ENCODE assay signal across 8 mouse cellular contexts in the genomic region with DNA sequence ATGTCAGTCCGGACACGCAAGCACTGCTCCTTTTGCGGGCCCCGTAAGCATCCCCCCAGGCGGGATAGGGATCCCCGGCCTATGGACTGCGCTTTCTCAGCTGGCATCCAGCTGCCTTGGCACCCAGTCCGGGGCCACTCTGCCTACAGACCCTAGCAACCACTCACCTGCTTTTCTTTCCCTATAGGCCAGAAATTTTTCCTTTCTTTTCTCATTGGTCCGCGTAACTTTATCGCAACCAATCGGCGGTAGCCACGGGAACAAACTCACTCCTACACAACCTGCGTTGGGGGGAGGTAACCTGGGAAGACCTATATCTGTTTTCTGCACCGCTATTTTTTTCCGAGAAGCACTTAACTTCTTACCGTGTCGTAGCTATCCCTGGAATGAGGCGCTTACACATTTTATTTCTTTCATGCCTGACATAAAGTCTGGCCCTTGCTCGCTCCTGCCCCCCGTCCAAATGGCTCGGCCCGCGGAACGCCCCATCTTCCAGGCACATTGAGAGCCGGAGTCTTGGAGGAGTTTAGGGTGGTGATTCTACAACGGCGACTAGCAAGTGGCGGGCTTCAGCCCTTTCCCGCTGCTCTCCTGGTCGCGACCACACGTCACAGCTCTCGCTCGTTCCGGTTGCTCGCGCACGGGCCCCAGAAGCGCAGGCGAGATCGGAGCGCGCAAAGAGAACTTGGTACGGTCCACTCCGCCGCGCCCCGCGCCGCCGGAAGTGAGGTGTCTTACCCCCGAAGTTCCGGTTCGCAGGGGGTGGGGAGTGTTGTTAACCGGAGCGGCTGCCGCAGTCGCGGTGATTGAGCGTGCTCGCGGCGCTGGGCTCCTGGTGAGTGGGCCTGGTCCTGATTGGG. TPM values are rescaled to one million over a fixed set of nuclear protein-coding genes. Genes with fewer than 3 reads are reported as not detected.
A peak's percentile ranks its signal among the peaks of the same experiment; 100 is the strongest.
DNase-seq lines count a peak whose midpoint lies in the region; ATAC-seq lines count a peak whose summit lies in the region.

A gene (plus strand): TSS at position 283 of the 860 bp plus-strand sequence.

- peak within 1 kb of the TSS; percentile 99 for H3K27ac ChIP-seq in hindbrain, embryonic 12.5 days

- peak within 1 kb of the TSS; percentile 95 for H3K4me2 ChIP-seq in hindbrain, embryonic 12.5 days (replicated peaks)

- peaks cover 33% of the 10 kb centered on the region for H3K36me3 ChIP-seq in hindbrain, embryonic 12.5 days

- H3K9ac ChIP-seq in hindbrain, embryonic 12.5 days = peak within 1 kb of the TSS; percentile 90

- no peaks in the 10 kb centered on the region for H3K9me3 ChIP-seq in hindbrain, embryonic 12.5 days (replicated peaks)

- peak; percentile 95 for DNase-seq in Muller cell, postnatal 12 days (ENCODE audit: inconsistent ontology term)
- peak; percentile 95 for DNase-seq in cerebellum, postnatal 10 days
- DNase-seq in frontal cortex, postnatal 10 days (ENCODE audit: low spot score in 2 of 2) = peak; percentile 89
- peak; percentile 92 to 95 for DNase-seq in layer of hippocampus, postnatal 14 days (ENCODE audit: low spot score in 2 of 2)
- DNase-seq in lung, postnatal 14 days = peak; percentile 88
- peak; percentile 87 for DNase-seq in retina, adult 2 months (ENCODE audit: low read depth, low spot score)
- DNase-seq in thymus, postnatal 36 days = peak; percentile 88 to 89

- peaks cover 28% of the 10 kb centered on the region for H3K4me1 ChIP-seq in hindbrain, embryonic 12.5 days

- under 1% methylated on average over 65 of the region's 65 CpGs for WGBS in hindbrain, embryonic 12.5 days

- no peaks in the 10 kb centered on the region for H3K27me3 ChIP-seq in hindbrain, embryonic 12.5 days

- H3K4me3 ChIP-seq in hindbrain, embryonic 12.5 days = peak within 1 kb of the TSS; percentile 96

- peak; percentile 91 for ATAC-seq in hindbrain, embryonic 12.5 days (ENCODE audit: low FRiP score)

RNA-seq across cellular contexts. Expression of the gene that starts here (rescaled TPM):
- 31.7 and 32.8 TPM in 2 replicates for polyA plus RNA-seq in hindbrain, embryonic 12.5 days (2016; fragmentation: Nextera tagmentation; extraction: Ambion mirVana)
- 10 to 100 TPM; 42.5 to 45.3 TPM for total RNA-seq in layer of hippocampus, postnatal 14 days (2021)

Comparison
In these comparisons a context has a peak if more than half of its experiments do, and no peak if none do; other contexts are left out.
1. Peak in every context shown above with its lines: DNase-seq, ATAC-seq, H3K4me3 ChIP-seq and H3K27ac ChIP-seq.